Mouse (Mus musculus): ENCODE data around the gene Vamp8.

GRCm38 (mm10) chr6:72380131-72380770 is 10.3 kb downstream of the Vamp8 start, which contains the start of gene Vamp5:
- no peak for TF ChIP-seq POLR2A (IDR thresholded peaks at IDR 0.05; ENCODE audit: insufficient read depth, low read length)
- TF ChIP-seq CTCF (IDR thresholded peaks at IDR 0.05; ENCODE audit: low read depth, low read length), result peak; percentile 26

Measured in ES-Bruce4 (cell line).